Mouse (Mus musculus): ENCODE measurements at regions not wholly inside any gene's neighbourhood (a gene's known extent, or its start where the extent isn't known, plus 50 kb on each side); places are given as distances from the start of the nearest gene placed in this dataset.

DNA sequence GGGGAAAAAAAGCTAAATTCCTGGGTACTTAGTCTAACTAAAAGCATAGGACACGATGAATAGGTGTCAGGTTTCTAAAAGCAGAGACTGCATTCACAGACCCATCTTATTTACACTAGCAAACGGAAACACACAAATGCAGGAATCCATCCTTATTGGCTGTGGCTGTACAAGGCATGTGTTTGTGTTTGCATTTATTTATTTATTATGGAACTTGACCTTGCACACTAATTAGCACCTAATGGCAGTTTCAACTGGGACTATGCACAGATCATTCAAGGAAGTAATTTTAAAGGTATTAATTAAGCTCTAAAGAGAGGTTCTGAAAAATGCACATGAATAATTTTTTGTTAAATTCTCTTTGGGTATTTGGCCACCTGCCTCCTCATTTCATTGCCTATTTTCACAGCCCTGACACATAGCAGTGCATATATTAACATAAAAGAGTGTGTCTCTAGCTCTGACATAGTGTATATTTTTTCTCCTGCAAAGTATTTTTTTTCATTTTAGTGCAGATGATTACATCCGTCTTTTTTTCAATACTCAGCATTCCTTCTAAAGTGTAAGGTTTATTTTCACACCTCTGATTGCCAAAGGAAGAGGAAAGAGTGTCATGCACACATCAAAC, 1351.5 kb upstream of the Slc10a2 start:
- Histone ChIP-seq H3K27ac (ENCODE audit: low read depth) (no peak overlapping the region), H3K9ac (replicated peaks; ENCODE audit: low read depth, low read length) (no peak overlapping the region), H3K9me3 (replicated peaks; ENCODE audit: control insufficient read depth, low read length) (no peaks in the 10 kb centered on the region), H3K36me3 (replicated peaks; ENCODE audit: control insufficient read depth, insufficient read depth, low read length) (no peaks in the 10 kb centered on the region), H3K27me3 (ENCODE audit: control insufficient read depth, insufficient read depth, low read length) (no peaks in the 10 kb centered on the region), H3K4me1 (ENCODE audit: control insufficient read depth, insufficient read depth) (no peaks in the 10 kb centered on the region), H3K4me2 (ENCODE audit: low read depth, low read length) (no peak overlapping the region), H3K4me3 (ENCODE audit: low read depth, low read length) (no peak overlapping the region)
- no peak for TF ChIP-seq EP300 (IDR thresholded peaks at IDR 0.05; ENCODE audit: low read depth)
- no peak for TF ChIP-seq CTCF (IDR thresholded peaks at IDR 0.05; ENCODE audit: low read depth)
- DNase-seq (ENCODE audit: low spot score), result no peak
- WGBS, result 64% methylated on average over 3 of the region's 3 CpGs
- no peak for ATAC-seq (ENCODE audit: insufficient read depth, low read depth)

GRCm38 (mm10) chr8:6448301-6448700, 1343.2 kb upstream of the Slc10a2 start:
- H3K4me2 ChIP-seq (ENCODE audit: low read depth, low read length), result no peak overlapping the region
- ATAC-seq (ENCODE audit: insufficient read depth, low read depth) (no peak), DNase-seq (ENCODE audit: low spot score) (no peak)
- no peak overlapping the region for H3K27ac ChIP-seq (ENCODE audit: low read depth)
- no peaks in the 10 kb centered on the region for H3K36me3 ChIP-seq (replicated peaks; ENCODE audit: control insufficient read depth, insufficient read depth, low read length)
- 69% methylated on average over 6 of the region's 6 CpGs for WGBS
- H3K4me3 ChIP-seq (ENCODE audit: low read depth, low read length), result no peak overlapping the region
- H3K4me1 ChIP-seq (ENCODE audit: control insufficient read depth, insufficient read depth), result no peaks in the 10 kb centered on the region
- TF ChIP-seq EP300 (IDR thresholded peaks at IDR 0.05; ENCODE audit: low read depth) (no peak), CTCF (IDR thresholded peaks at IDR 0.05; ENCODE audit: low read depth) (no peak)
- H3K27me3 ChIP-seq (ENCODE audit: control insufficient read depth, insufficient read depth, low read length), result no peaks in the 10 kb centered on the region
- no peak overlapping the region for H3K9ac ChIP-seq (replicated peaks; ENCODE audit: low read depth, low read length)
- H3K9me3 ChIP-seq (replicated peaks; ENCODE audit: control insufficient read depth, low read length), result no peaks in the 10 kb centered on the region

DNA sequence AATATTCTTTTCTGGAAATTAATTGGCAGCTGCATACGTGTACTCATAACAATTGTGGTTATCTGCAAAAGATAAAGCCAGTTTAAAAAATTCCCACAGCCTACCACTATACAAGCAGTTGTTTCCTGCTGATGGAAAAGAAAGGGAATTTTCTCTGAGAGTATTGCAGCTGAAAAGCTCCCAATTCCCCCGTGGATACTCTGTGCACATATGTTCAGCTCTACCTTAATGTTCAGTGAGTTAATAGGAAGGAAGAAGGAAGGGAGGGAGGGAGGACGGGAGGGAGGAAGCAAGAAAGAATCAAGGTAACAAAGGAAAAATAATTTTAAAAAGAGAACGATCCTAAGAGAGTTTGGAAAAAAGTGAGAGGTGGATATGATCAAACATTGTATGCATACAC, 1333.9 kb upstream of the Slc10a2 start:
- no peak for ATAC-seq (ENCODE audit: insufficient read depth, low read depth)
- H3K4me3 ChIP-seq (ENCODE audit: low read depth, low read length), result no peak overlapping the region
- no peaks in the 10 kb centered on the region for H3K36me3 ChIP-seq (replicated peaks; ENCODE audit: control insufficient read depth, insufficient read depth, low read length)
- H3K9me3 ChIP-seq (replicated peaks; ENCODE audit: control insufficient read depth, low read length), result no peaks in the 10 kb centered on the region
- no peak overlapping the region for H3K9ac ChIP-seq (replicated peaks; ENCODE audit: low read depth, low read length)
- TF ChIP-seq EP300 (IDR thresholded peaks at IDR 0.05; ENCODE audit: low read depth), result no peak
- no peak overlapping the region for H3K4me2 ChIP-seq (ENCODE audit: low read depth, low read length)
- H3K27ac ChIP-seq (ENCODE audit: low read depth), result no peak overlapping the region
- 43% methylated on average over 4 of the region's 4 CpGs for WGBS
- H3K4me1 ChIP-seq (ENCODE audit: control insufficient read depth, insufficient read depth), result no peaks in the 10 kb centered on the region
- no peaks in the 10 kb centered on the region for H3K27me3 ChIP-seq (ENCODE audit: control insufficient read depth, insufficient read depth, low read length)
- no peak for DNase-seq (ENCODE audit: low spot score)

Data from heart, postnatal 0 days (tissue).